Mouse (Mus musculus): ENCODE measurements around the gene Zfp366.

DNA sequence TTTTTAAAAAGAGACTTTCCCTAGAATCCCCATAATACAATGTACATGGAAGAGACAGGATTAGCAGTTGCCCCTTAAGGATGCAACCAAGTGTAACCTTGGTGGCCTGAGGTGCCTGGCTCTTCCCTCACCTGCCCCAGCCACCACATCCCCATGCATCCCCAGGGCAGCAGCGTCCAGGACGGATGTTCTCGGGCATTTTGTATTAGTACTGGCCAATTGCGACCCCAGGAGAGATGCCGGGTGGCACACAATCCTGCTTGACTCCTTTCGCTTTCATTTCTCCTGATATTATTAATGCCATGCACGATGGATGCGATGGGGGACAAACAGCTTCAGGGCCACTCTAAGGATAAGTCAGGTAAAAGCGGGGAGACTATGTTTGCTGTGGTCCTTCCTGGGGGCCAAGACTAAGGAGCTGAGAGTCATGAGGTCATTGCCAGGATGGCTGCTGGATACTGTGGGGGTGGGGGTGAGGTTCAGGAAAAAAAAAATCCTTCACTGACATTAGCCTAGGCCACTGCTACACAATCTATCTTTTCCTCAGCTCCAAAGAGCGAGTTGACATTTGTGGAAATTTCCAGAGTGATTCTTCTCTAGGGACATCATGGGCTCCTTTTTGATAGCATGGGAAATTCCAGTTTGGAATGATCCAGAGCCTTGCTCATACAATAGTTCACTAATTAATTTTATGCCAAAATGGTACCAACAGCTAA lies 1.7 kb downstream of the Zfp366 start:
- no peak for TF ChIP-seq CTCF (IDR thresholded peaks at IDR 0.05; ENCODE audit: control insufficient read depth, insufficient read depth, insufficient read length)
- no peak for TF ChIP-seq USF1 (IDR thresholded peaks at IDR 0.05; ENCODE audit: low read depth)
- TF ChIP-seq CEBPB (IDR thresholded peaks at IDR 0.05; ENCODE audit: low read depth), result no peak
- no peak for TF ChIP-seq MAX (IDR thresholded peaks at IDR 0.05)
- no peak for TF ChIP-seq MYOD1 (IDR thresholded peaks at IDR 0.05; ENCODE audit: control insufficient read depth, insufficient read length, low read depth)
- no peak for TF ChIP-seq MYOG (IDR thresholded peaks at IDR 0.05; ENCODE audit: control insufficient read depth, extremely low read depth, insufficient read length)
- no peak for TF ChIP-seq FOSL1 (IDR thresholded peaks at IDR 0.05; ENCODE audit: insufficient read depth, low read length, poor library complexity, severe bottlenecking)
